Mouse (Mus musculus) myocyte (in vitro differentiated cells): ENCODE data around the gene Mybbp1a.

Source experiments
- E2F4 ChIP-seq: IDR thresholded peaks from one replicate; pipeline ENCODE4 v1.6.1; 2011; ENCODE audit warnings: mild to moderate bottlenecking, control low read depth, moderate library complexity; ENCODE audit not compliant: insufficient read depth
- MYOD1 ChIP-seq, 3 experiments: IDR thresholded peaks; one replicate each; pipeline ENCODE4 v1.6.1; 2011; ENCODE audit warnings: control low read depth in 2 of 3, low read depth in 2 of 3, mild to moderate bottlenecking in 2 of 3, moderate library complexity in 1 of 3; ENCODE audit not compliant: insufficient read length in 2 of 3, control insufficient read depth in 1 of 3
- MYOG ChIP-seq, 3 experiments: IDR thresholded peaks; one replicate each; pipeline ENCODE4 v1.6.1; 2011; ENCODE audit warnings: control low read depth in 2 of 3, low read depth in 2 of 3, mild to moderate bottlenecking in 2 of 3; ENCODE audit not compliant: insufficient read length in 2 of 3, control insufficient read depth in 1 of 3, insufficient read depth in 1 of 3
- POLR2A ChIP-seq: IDR thresholded peaks from one replicate; pipeline ENCODE4 v1.6.1; 2011; ENCODE audit warnings: low read depth, mild to moderate bottlenecking, control low read depth, moderate library complexity; ENCODE audit not compliant: insufficient read length
- POLR2AphosphoS2 ChIP-seq: IDR thresholded peaks from one replicate; pipeline ENCODE4 v1.6.1; 2011; ENCODE audit warnings: low read depth, control low read depth; ENCODE audit not compliant: insufficient read length
- TCF12 ChIP-seq: IDR thresholded peaks from one replicate; pipeline ENCODE4 v1.6.1; 2011; ENCODE audit warnings: mild to moderate bottlenecking, control low read depth; ENCODE audit not compliant: poor library complexity, insufficient read depth, severe bottlenecking

DNA sequence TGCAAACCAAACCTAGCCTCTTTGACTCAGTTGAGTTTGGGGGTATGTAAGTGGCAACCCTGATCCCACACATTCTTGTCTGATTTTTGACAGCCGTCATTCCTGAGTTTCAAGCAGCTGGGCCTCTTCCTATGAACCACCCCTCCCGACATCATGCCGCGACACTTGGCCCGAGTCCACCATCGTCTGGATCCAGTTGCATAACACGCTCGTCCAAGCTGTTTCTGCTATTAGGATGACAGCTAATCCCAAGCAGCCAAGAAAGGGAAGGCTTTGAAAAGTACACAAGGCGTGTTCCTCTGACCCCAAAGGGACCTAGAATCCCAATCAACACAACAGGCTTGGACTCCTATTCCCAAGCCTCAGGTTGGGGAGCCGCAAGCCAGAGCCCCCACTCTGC, 44.1 kb upstream of the Mybbp1a start:
- TF ChIP-seq POLR2AphosphoS2 (no peak), MYOG (IDR thresholded peaks at IDR 0.05; ENCODE audit: control insufficient read depth in 1 of 3, insufficient read depth in 1 of 3, insufficient read length in 2 of 3, low read depth in 2 of 3) (no peak), POLR2A (no peak), E2F4 (no peak), TCF12 (no peak), MYOD1 (IDR thresholded peaks at IDR 0.05; ENCODE audit: control insufficient read depth in 1 of 3, insufficient read length in 2 of 3, low read depth in 2 of 3) (no peak)
